Mouse (Mus musculus) intestine, postnatal 0 days (tissue): Measurements from ENCODE around the gene Phf21b. TPM values are rescaled to one million over a fixed set of nuclear protein-coding genes. Genes with fewer than 3 reads are reported as not detected.

Experiments used
- ATAC-seq: fragments of 200-750 bp; cut with Nextera tagmentation; 2 replicates; pipeline ENCODE4 v1.8.0; 2017; ENCODE audit warnings: mild to moderate bottlenecking, moderate TSS enrichment, moderate library complexity
- H3K27ac ChIP-seq: fragments of 300-500 bp; sonication (generic); 2 replicates; pipeline ENCODE4 v1.5.1; 2014; ENCODE audit warnings: mild to moderate bottlenecking, low read depth, low read length, moderate library complexity
- H3K27me3 ChIP-seq: fragments of 300-500 bp; sonication (generic); replicated peaks from 2 replicates; pipeline ENCODE4 v1.6.1; 2014; ENCODE audit warnings: low read length, mixed read lengths; ENCODE audit not compliant: control insufficient read depth, insufficient read depth
- H3K36me3 ChIP-seq: fragments of 300-500 bp; sonication (generic); 2 replicates; pipeline ENCODE4 v1.6.1; 2014; ENCODE audit warnings: mild to moderate bottlenecking, moderate library complexity; ENCODE audit not compliant: control insufficient read depth, insufficient read depth
- H3K4me1 ChIP-seq: fragments of 300-500 bp; sonication (generic); replicated peaks from 2 replicates; pipeline ENCODE4 v1.6.1; 2014; ENCODE audit warnings: antibody characterized with exemption, low read length, mixed read lengths; ENCODE audit not compliant: control insufficient read depth, insufficient read depth
- H3K4me2 ChIP-seq: fragments of 300-500 bp; sonication (generic); replicated peaks from 2 replicates; pipeline ENCODE4 v1.6.1; 2014; ENCODE audit warnings: low read depth, mild to moderate bottlenecking, moderate library complexity
- H3K4me3 ChIP-seq: fragments of 300-500 bp; sonication (generic); 2 replicates; pipeline ENCODE4 v1.5.1; 2014; ENCODE audit warnings: low read depth, low read length
- H3K9ac ChIP-seq: fragments of 300-500 bp; sonication (generic); 2 replicates; pipeline ENCODE4 v1.6.1; 2014; ENCODE audit warnings: mild to moderate bottlenecking, low read depth, low read length
- H3K9me3 ChIP-seq: fragments of 300-500 bp; sonication (generic); 2 replicates; pipeline ENCODE4 v1.6.1; 2016; ENCODE audit warnings: mixed run types; ENCODE audit not compliant: control insufficient read depth
- CTCF ChIP-seq: sonication (generic); IDR thresholded peaks from 2 replicates; pipeline ENCODE4 v1.5.1; 2016; ENCODE audit warnings: low read depth, mild to moderate bottlenecking, control low read depth, antibody characterized with exemption, moderate library complexity
- WGBS: fragments of 180-500 bp; shearing (Covaris S2); extraction: QIAGEN DNeasy Blood & Tissue Kit; methylation state at CpG from one replicate; pipeline ENCODE4 v1.1.7; 2014; 5-methylcytosine and 5-hydroxymethylcytosine counted together
- polyA plus RNA-seq: library from polyadenylated mRNA; unstranded; fragments of >200 nt; fragmentation: Nextera tagmentation; extraction: Ambion mirVana; gene quantifications from 2 replicates; pipeline ENCODE4 v1.2.1, GENCODE M21; 2015

Gene Phf21b
- polyA plus RNA-seq, 1 experiment from 2014 or later: 0.38 TPM

- 14% methylated on average over 3 of the region's 3 CpGs for WGBS
- no peak for TF ChIP-seq CTCF
- Histone ChIP-seq H3K9me3 (no peaks in the 10 kb centered on the region), H3K4me3 (no peak overlapping the region), H3K4me1 (no peaks in the 10 kb centered on the region), H3K4me2 (no peak overlapping the region), H3K27me3 (no peaks in the 10 kb centered on the region), H3K27ac (no peak overlapping the region), H3K9ac (no peak overlapping the region), H3K36me3 (no peaks in the 10 kb centered on the region; the same call in 1 of the 2 replicates)
- ATAC-seq: no peak
These were observed 112.5 kb downstream of the Phf21b start for GRCm38 (mm10) chr15:84743347-84743746.

DNA sequence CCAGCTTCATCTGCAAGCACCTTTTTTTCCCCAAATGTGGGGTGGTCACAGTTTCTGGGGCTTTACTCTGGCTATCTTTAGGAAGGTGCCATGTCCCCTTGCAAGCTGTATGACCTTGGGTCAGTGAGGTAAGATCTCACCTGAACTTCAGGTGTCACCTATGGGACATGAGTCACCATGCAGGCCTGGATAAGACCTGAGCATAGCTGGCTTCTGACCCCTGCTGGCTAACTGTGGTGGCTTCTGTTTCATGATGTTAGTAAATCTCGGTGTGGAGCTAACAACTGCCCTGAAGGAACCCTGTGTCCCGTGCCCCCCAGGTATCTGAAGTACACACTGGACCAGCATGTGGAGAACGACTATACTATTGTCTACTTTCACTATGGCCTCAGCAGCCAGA is 114.3 kb downstream of the Phf21b start:
- ATAC-seq: peak; percentile 55; the same call in 1 of the 2 replicates
- H3K36me3 ChIP-seq: no peaks in the 10 kb centered on the region; the same call in 1 of the 2 replicates
- TF ChIP-seq CTCF: peak; percentile 77
- no peak overlapping the region for H3K4me2 ChIP-seq
- no peak overlapping the region for H3K27ac ChIP-seq
- H3K9me3 ChIP-seq: no peaks in the 10 kb centered on the region
- WGBS: 66% methylated on average over 3 of the region's 3 CpGs
- no peaks in the 10 kb centered on the region for H3K27me3 ChIP-seq
- H3K4me1 ChIP-seq: no peaks in the 10 kb centered on the region
- H3K9ac ChIP-seq: no peak overlapping the region
- H3K4me3 ChIP-seq: no peak overlapping the region

- ATAC-seq: no peak
- Histone ChIP-seq H3K4me3 (no peak overlapping the region), H3K27ac (no peak overlapping the region), H3K36me3 (no peaks in the 10 kb centered on the region; the same call in 1 of the 2 replicates), H3K27me3 (no peaks in the 10 kb centered on the region), H3K9me3 (no peaks in the 10 kb centered on the region), H3K4me2 (no peak overlapping the region), H3K9ac (no peak overlapping the region), H3K4me1 (no peaks in the 10 kb centered on the region)
- WGBS: 90% methylated on average over 7 of the region's 7 CpGs
- TF ChIP-seq CTCF: no peak
These were observed 117.6 kb downstream of the Phf21b start for GRCm38 (mm10) chr15:84738246-84738645.

DNA sequence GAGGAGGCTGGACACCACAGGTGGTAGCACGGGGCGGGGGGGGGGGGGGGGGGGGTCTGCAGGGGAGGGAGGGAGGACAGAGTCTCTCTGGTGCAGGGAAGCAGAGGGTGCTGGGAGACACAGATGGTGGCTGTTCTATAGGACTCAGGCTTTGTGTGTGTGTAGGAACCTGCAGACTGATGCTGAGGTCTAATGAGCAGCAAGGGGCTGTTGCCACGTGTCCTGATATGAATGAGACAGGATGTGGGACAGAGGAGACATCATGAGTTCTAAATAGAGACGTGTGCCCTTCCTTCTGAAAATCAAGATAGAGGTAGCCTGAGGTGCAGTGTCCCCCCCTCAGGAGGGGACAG is 118.9 kb downstream of the Phf21b start:
- Histone ChIP-seq H3K9me3 (no peaks in the 10 kb centered on the region), H3K4me3 (no peak overlapping the region), H3K27me3 (no peaks in the 10 kb centered on the region), H3K36me3 (no peaks in the 10 kb centered on the region; the same call in 1 of the 2 replicates), H3K4me2 (no peak overlapping the region), H3K4me1 (no peaks in the 10 kb centered on the region), H3K9ac (no peak overlapping the region), H3K27ac (no peak overlapping the region)
- no peak for ATAC-seq
- 79% methylated on average over 2 of the region's 4 CpGs for WGBS
- TF ChIP-seq CTCF: no peak

GRCm38 (mm10) chr15:84736346-84736993 is 119.4 kb downstream of the Phf21b start:
- Histone ChIP-seq H3K4me1 (no peaks in the 10 kb centered on the region), H3K4me2 (no peak overlapping the region), H3K27me3 (no peaks in the 10 kb centered on the region), H3K9ac (no peak overlapping the region), H3K9me3 (no peaks in the 10 kb centered on the region), H3K27ac (no peak overlapping the region), H3K36me3 (no peaks in the 10 kb centered on the region; the same call in 1 of the 2 replicates), H3K4me3 (no peak overlapping the region)
- TF ChIP-seq CTCF: no peak
- no peak for ATAC-seq
- WGBS: 75% methylated on average over 11 of the region's 11 CpGs

Other genes with a start within 250 kb of the Phf21b start
- gene Prr5, start 186.4 kb downstream of the Phf21b start, polyA plus RNA-seq: 68.5 and 83.0 TPM in 2 replicates
- 10.6 and 11.2 TPM in 2 replicates for gene Arhgap8, start 136.0 kb downstream of the Phf21b start, polyA plus RNA-seq
- 0.14 and 0.22 TPM in 2 replicates for gene Gm29666, start 64.0 kb upstream of the Phf21b start, polyA plus RNA-seq
- gene Nup50, start 67.4 kb upstream of the Phf21b start, polyA plus RNA-seq: 21.0 and 23.6 TPM in 2 replicates
- gene 5031439G07Rik, start 132.5 kb upstream of the Phf21b start, polyA plus RNA-seq: 14.9 and 15.5 TPM in 2 replicates
- 2.0 and 2.2 TPM in 2 replicates for gene Upk3a, start 161.1 kb upstream of the Phf21b start, polyA plus RNA-seq
- 23.1 and 25.3 TPM in 2 replicates for gene Fam118a, start 172.9 kb upstream of the Phf21b start, polyA plus RNA-seq